In genomic region chr16:17561751-17562208, GRCm38 (mm10) we compare ENCODE assay signal across 8 mouse cellular contexts. TPM values are rescaled to one million over a fixed set of nuclear protein-coding genes. Genes with fewer than 3 reads are reported as not detected.
DNase-seq lines count a peak whose midpoint lies in the region; ATAC-seq lines count a peak whose summit lies in the region.

P2rx6 (plus strand) TSS chr16:17561885.

- DNase-seq in urinary bladder, postnatal 36 days (ENCODE audit: low spot score in 2 of 2): peak; percentile 24 to 60
- no peak for DNase-seq in urinary bladder, adult 2 months (ENCODE audit: low spot score)
- peak; percentile 71 for DNase-seq in heart, postnatal 4 days
- DNase-seq in midbrain, embryonic 14.5 days: peak; percentile 50
- no peak for DNase-seq in spleen, adult 12 weeks (ENCODE audit: low spot score)
- DNase-seq in spleen, postnatal 14 days (ENCODE audit: low spot score in 2 of 2): no peak

- WGBS in forebrain, embryonic 15.5 days: 3% methylated on average over 10 of the region's 10 CpGs
- WGBS in limb, embryonic 15.5 days: 2% methylated on average over 10 of the region's 10 CpGs
- WGBS in midbrain, embryonic 14.5 days: 4% methylated on average over 10 of the region's 10 CpGs

- peak within 1 kb of the TSS; percentile 6 for H3K27ac ChIP-seq in forebrain, embryonic 15.5 days (replicated peaks)
- H3K27ac ChIP-seq in limb, embryonic 15.5 days: peak within 1 kb of the TSS; percentile 70; the same call in 1 of the 2 replicates
- H3K27ac ChIP-seq in midbrain, embryonic 14.5 days (replicated peaks; ENCODE audit: low read depth, low read length): peak within 1 kb of the TSS; percentile 41; the same call in 1 of the 2 replicates

- no peaks in the 10 kb centered on the region for H3K36me3 ChIP-seq in forebrain, embryonic 15.5 days
- H3K36me3 ChIP-seq in limb, embryonic 15.5 days: no peaks in the 10 kb centered on the region
- no peaks in the 10 kb centered on the region for H3K36me3 ChIP-seq in midbrain, embryonic 14.5 days (ENCODE audit: control insufficient read depth, insufficient read depth, low read length)

- H3K27me3 ChIP-seq in forebrain, embryonic 15.5 days: no peaks in the 10 kb centered on the region; the same call in 1 of the 2 replicates
- peaks cover 17% of the 10 kb centered on the region; the same call in 1 of the 2 replicates for H3K27me3 ChIP-seq in limb, embryonic 15.5 days
- no peaks in the 10 kb centered on the region for H3K27me3 ChIP-seq in midbrain, embryonic 14.5 days (ENCODE audit: control insufficient read depth, insufficient read depth, low read length)

- H3K4me2 ChIP-seq in forebrain, embryonic 15.5 days (replicated peaks): peak within 1 kb of the TSS; percentile 33
- peak within 1 kb of the TSS; percentile 49 for H3K4me2 ChIP-seq in limb, embryonic 15.5 days
- peak within 1 kb of the TSS; percentile 47 for H3K4me2 ChIP-seq in midbrain, embryonic 14.5 days (ENCODE audit: low read length)

- H3K4me1 ChIP-seq in forebrain, embryonic 15.5 days: peaks cover 20% of the 10 kb centered on the region
- peaks cover 31% of the 10 kb centered on the region for H3K4me1 ChIP-seq in limb, embryonic 15.5 days
- H3K4me1 ChIP-seq in midbrain, embryonic 14.5 days (ENCODE audit: control insufficient read depth, insufficient read depth, low read length): peaks cover 24% of the 10 kb centered on the region

- H3K9ac ChIP-seq in forebrain, embryonic 15.5 days (replicated peaks): no peak within 1 kb of the TSS
- peak within 1 kb of the TSS; percentile 37 for H3K9ac ChIP-seq in limb, embryonic 15.5 days
- H3K9ac ChIP-seq in midbrain, embryonic 14.5 days (replicated peaks; ENCODE audit: low read length): 0 out of 2 replicates have a peak within 1 kb of the TSS, but pooled peaks have one; percentile 12

- peak; percentile 44 for ATAC-seq in forebrain, embryonic 15.5 days (replicated peaks)
- peak; percentile 60 for ATAC-seq in limb, embryonic 15.5 days (ENCODE audit: insufficient number of reproducible peaks, low FRiP score, low TSS enrichment, low read depth)
- ATAC-seq in midbrain, embryonic 14.5 days (ENCODE audit: low FRiP score, low TSS enrichment): 0 out of 2 replicates have a peak, but pooled peaks have one; percentile 36

- H3K4me3 ChIP-seq in forebrain, embryonic 15.5 days: peak within 1 kb of the TSS; percentile 14
- peak within 1 kb of the TSS; percentile 19 for H3K4me3 ChIP-seq in limb, embryonic 15.5 days
- H3K4me3 ChIP-seq in midbrain, embryonic 14.5 days (replicated peaks; ENCODE audit: low read depth, low read length): peak within 1 kb of the TSS; percentile 15; the same call in 1 of the 2 replicates

- H3K9me3 ChIP-seq in forebrain, embryonic 15.5 days: no peaks in the 10 kb centered on the region
- H3K9me3 ChIP-seq in limb, embryonic 15.5 days: no peaks in the 10 kb centered on the region
- H3K9me3 ChIP-seq in midbrain, embryonic 14.5 days (ENCODE audit: control insufficient read depth, low read length): no peaks in the 10 kb centered on the region

RNA-seq across cellular contexts. Expression of gene P2rx6, which starts in this region (rescaled TPM):
- polyA plus RNA-seq in urinary bladder, adult 2 months (2012; rRNA removed): 4.4 and 5.5 TPM in 2 replicates
- polyA plus RNA-seq in forebrain, embryonic 15.5 days (2015; fragmentation: Nextera tagmentation; extraction: Ambion mirVana): 1.1 and 1.9 TPM in 2 replicates
- under 1 TPM; 0.27 to 0.36 TPM for total RNA-seq in heart, postnatal 4 days (2021)
- 0.99 and 1.8 TPM in 2 replicates for polyA plus RNA-seq in limb, embryonic 15.5 days (2015; fragmentation: Nextera tagmentation; extraction: Ambion mirVana)
- 1.5 and 1.9 TPM in 2 replicates for polyA plus RNA-seq in midbrain, embryonic 14.5 days (2014; fragmentation: Nextera tagmentation; extraction: Ambion mirVana)

Comparison
In these comparisons a context has a peak if more than half of its experiments do, and no peak if none do; other contexts are left out.
1. DNase-seq: peak in urinary bladder, postnatal 36 days (2 of 2) and midbrain, embryonic 14.5 days (single experiment); none in urinary bladder, adult 2 months (single experiment), spleen, adult 12 weeks (single experiment) and spleen, postnatal 14 days (0 of 2).
2. Peak in DNase-seq in heart, postnatal 4 days; RNA of the gene not detected or under 1 TPM.
3. H3K27ac ChIP-seq: peak in every context shown above with its lines; median percentile 70 in limb, embryonic 15.5 days; 41 in midbrain, embryonic 14.5 days; 6 in forebrain, embryonic 15.5 days.
4. Peak in every context shown above with its lines, with median percentiles within 50 percentile points of each other: ATAC-seq, H3K4me2 ChIP-seq and H3K4me3 ChIP-seq.